Mouse (Mus musculus): ENCODE data around the gene A630095N17Rik. TPM values are rescaled to one million over a fixed set of nuclear protein-coding genes. Genes with fewer than 3 reads are reported as not detected.

Gene A630095N17Rik
- polyA plus RNA-seq, 1 experiment from 2014 or later, result not detected

DNA sequence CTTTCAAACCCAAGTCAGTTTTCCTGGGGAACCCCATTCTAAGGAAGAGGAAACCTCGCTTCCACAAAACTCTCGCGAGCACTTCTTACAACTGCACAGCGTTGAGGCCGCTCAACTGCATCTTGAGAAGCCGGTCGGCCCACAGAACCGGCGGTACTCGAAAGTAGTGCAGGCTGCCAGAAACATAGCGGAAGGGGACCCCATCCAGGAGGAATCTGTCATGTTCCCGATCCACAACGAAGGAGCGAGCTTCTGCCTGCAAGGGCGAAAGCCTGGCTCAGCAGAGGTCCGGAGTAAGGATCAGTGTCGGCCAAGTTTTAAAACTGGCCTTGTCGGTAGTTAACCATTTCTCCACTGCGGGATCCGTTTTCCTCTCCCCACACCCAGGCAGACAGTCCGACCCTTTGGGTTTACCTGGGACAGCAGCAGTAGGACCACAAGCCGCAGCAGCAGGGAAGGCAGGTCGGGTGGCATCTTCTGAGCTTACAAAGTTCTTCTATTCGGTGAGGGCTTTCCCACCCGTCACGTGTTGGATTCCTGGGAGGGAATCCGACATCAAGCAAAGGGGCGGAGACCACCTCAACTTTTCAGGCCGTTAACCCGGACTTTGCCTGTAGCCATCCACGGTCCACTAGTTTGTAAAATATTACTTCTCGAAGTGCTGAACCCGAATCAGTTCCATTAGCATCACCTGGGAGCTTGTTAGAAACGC, 22.8 kb downstream of the A630095N17Rik start:
- H3K9ac ChIP-seq, result peak overlapping the region; percentile 60
- H3K27ac ChIP-seq (replicated peaks), result no peak overlapping the region
- peaks cover 45% of the 10 kb centered on the region for H3K4me1 ChIP-seq (replicated peaks)
- H3K4me2 ChIP-seq, result peak overlapping the region; percentile 96
- peaks cover 12% of the 10 kb centered on the region for H3K27me3 ChIP-seq
- peaks cover 23% of the 10 kb centered on the region for H3K36me3 ChIP-seq
- peak overlapping the region; percentile 93 for H3K4me3 ChIP-seq
- WGBS, result 14% methylated on average over 34 of the region's 34 CpGs
- no peaks in the 10 kb centered on the region for H3K9me3 ChIP-seq
- ATAC-seq (ENCODE audit: low read depth), result no peak

DNA sequence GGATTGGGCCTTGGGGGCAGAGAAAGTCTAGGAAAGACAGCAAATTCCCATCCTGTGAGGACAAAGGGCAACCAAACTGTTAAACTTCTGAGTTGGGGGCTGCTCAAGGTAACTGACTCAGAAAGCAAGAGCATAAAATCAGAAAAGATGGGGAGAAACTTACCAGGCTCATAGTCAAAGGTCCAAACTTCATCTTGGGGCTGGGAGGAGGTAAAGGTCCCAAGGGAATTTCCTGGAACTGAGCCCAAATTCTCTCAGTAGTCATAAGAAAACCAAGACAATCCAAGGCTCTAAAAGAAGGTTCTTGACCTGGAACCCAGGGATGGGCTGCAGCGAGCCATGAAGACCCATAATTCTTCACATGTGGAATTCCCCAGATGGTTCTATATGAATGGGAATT, 30.7 kb downstream of the A630095N17Rik start:
- 94% methylated on average over 1 of the region's 1 CpGs for WGBS
- Histone ChIP-seq H3K4me3 (no peak overlapping the region), H3K36me3 (peaks cover 46% of the 10 kb centered on the region)

DNA sequence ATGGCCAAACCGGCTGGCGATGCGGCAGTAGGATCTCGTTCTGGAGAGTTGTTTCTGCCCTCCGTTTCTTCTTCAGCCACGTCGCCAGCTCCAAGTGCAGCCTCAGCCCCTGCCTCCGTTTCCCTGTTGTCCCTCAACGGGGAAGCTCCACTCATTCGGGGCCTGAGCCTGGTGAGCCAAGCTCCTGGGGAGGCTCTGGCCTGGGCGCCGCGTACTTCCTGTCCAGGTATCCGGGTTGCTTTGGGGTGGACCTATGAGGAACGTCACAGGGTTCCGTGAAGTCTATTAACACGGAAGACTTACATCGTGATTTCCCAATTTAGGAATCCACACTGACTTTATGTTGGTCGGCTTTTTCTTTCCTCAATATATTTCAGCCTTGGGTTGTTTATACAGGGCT, 39.5 kb downstream of the A630095N17Rik start:
- Histone ChIP-seq H3K36me3 (peaks cover 51% of the 10 kb centered on the region), H3K4me1 (replicated peaks) (peaks cover 33% of the 10 kb centered on the region), H3K4me3 (peak overlapping the region; percentile 67), H3K27me3 (no peaks in the 10 kb centered on the region), H3K9ac (peak overlapping the region; percentile 81), H3K27ac (replicated peaks) (peak overlapping the region; percentile 89), H3K9me3 (no peaks in the 10 kb centered on the region), H3K4me2 (peak overlapping the region; percentile 99)
- peak; percentile 32 for ATAC-seq (ENCODE audit: low read depth)
- under 1% methylated on average over 19 of the region's 19 CpGs for WGBS

More for the DNA sequence above, 30.7 kb downstream of the A630095N17Rik start:
- Histone ChIP-seq H3K9me3 (no peaks in the 10 kb centered on the region), H3K27ac (replicated peaks) (no peak overlapping the region), H3K4me2 (no peak overlapping the region), H3K9ac (no peak overlapping the region), H3K27me3 (no peaks in the 10 kb centered on the region), H3K4me1 (replicated peaks) (no peaks in the 10 kb centered on the region)
- ATAC-seq (ENCODE audit: low read depth), result no peak

DNA sequence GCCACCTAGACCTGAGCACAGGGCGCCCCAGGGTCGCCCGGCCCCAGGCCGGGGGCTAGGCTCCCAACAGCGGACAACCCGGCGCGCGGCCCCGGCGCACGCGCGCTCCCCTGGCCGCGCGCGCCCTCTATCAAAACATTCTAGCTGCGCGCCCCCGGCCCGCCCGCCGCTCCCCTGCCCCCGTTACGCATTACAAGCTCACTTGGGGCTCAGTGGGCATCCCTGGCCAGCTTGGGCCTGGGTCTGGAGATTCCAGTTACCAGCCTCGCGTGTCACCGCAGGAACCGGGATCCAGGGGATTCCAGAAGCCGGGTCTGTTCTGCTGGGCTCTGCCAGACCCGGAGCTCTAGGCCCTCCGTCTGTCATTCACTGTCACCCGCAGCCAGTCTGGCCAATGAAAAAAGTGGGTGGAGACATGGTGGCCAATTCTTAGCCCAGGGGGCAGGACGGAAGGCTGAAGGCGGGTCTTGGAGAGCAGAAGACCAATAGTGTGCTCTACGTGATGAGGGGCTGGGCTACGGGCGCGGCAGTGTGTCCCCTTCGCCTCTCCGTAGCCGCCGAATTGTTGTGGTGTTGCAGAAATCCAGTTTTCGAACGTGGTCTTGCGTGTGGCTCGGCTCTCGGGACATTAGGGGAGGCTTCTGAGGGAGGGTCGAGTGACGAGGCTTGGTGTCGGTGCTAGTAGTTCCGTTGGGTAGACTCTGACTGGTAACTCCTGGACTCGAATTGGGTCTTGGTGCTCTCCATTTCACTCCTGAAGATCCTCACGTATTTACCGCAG, 40.1 kb downstream of the A630095N17Rik start, which contains the start of the genes Ankzf1 and Atg9a:
Gene Ankzf1, plus strand, starts transcription at position 530 of the 781 bp plus-strand sequence.
Gene Atg9a, minus strand, starts transcription at position 575 of the 781 bp plus-strand sequence.
- WGBS, result 0% methylated on average over 56 of the region's 56 CpGs
- peak within 1 kb of the TSS; percentile 99 for H3K4me2 ChIP-seq
- H3K27ac ChIP-seq (replicated peaks), result peak within 1 kb of the TSS; percentile 97
- H3K4me1 ChIP-seq (replicated peaks), result peaks cover 33% of the 10 kb centered on the region
- peak within 1 kb of the TSS; percentile 81 for H3K9ac ChIP-seq
- ATAC-seq (ENCODE audit: low read depth), result peak; percentile 99
- H3K9me3 ChIP-seq, result no peaks in the 10 kb centered on the region
- H3K36me3 ChIP-seq, result peaks cover 51% of the 10 kb centered on the region
- peak within 1 kb of the TSS; percentile 67 for H3K4me3 ChIP-seq
- H3K27me3 ChIP-seq, result no peaks in the 10 kb centered on the region

DNA sequence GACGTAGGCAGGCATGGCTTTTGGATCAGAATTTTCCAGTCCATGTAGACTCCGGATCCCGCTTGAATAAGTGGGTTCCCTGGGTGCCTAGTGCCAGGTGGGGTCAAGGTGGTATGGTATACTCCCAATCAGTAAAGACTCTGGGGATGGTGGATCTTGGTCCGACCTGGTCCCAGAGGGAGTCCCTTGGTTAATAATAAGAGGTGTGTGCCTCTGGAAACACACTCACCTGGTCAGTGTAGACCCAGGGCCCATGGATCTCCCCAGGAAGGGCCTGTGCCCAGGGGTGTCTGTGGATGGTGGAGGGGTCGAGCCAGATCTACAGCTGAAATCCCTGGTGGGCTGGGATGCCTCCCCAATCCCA, 40.7 kb downstream of the A630095N17Rik start:
- Histone ChIP-seq H3K4me2 (peak overlapping the region; percentile 78), H3K9me3 (no peaks in the 10 kb centered on the region), H3K27me3 (no peaks in the 10 kb centered on the region), H3K9ac (peak overlapping the region; percentile 81), H3K4me1 (replicated peaks) (peaks cover 33% of the 10 kb centered on the region), H3K4me3 (peak overlapping the region; percentile 67), H3K36me3 (peaks cover 51% of the 10 kb centered on the region), H3K27ac (replicated peaks) (peak overlapping the region; percentile 97)
- WGBS, result 44% methylated on average over 5 of the region's 5 CpGs
- no peak for ATAC-seq (ENCODE audit: low read depth)

DNA sequence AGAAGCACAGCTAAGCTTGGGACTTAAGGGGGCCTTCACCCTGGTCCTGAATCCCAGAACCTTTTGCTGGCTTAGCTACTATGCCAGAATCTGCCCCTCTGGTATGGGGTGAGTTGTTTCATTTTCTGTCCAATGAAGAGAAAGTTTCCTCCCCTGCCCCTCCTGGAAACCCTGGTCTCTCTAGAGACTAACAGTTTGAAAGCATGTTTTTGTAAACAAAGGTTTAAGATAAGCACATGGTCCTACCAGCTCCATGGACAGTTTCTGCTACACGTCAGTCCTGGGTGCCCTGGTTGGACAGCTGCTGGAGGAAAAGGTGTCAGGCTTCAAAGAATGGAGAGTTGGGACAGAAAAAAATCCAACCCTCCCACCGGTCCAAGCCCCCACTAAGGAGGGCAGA, 41.3 kb downstream of the A630095N17Rik start:
- Histone ChIP-seq H3K9me3 (no peaks in the 10 kb centered on the region), H3K36me3 (peaks cover 51% of the 10 kb centered on the region), H3K4me1 (replicated peaks) (peaks cover 33% of the 10 kb centered on the region), H3K27ac (replicated peaks) (no peak overlapping the region), H3K4me3 (no peak overlapping the region; the same call in 1 of the 2 replicates), H3K9ac (peak overlapping the region; percentile 81), H3K4me2 (peak overlapping the region; percentile 78), H3K27me3 (no peaks in the 10 kb centered on the region)
- no peak for ATAC-seq (ENCODE audit: low read depth)
- WGBS, result 81% methylated on average over 2 of the region's 2 CpGs

DNA sequence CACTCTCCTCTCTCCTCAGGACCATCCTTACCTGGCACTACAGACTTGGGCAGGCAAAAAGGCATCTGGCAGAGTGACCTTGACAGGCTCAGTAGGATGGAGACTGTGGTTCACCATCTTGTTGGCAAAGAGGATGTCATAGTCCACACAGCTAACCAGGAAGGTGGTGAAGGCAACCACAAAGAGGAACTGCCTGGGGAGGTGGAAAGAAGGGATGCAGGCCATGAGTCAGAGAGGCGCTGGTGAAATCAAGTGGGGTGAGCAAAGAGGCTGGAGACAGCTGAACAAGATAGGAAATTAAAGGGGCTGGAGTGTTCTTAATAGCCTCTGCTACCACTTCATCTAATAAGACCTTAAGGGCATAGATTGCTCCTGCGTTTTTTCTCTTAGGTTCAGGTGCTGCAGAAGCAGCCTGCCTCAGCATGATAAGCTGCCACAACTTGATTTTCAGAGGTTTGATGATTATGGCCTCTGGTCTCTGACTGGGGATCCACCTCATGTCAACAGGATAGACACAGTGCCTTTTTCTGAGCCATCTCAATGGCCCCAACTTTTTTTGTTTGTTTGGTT, 43.9 kb downstream of the A630095N17Rik start:
- peaks cover 69% of the 10 kb centered on the region for H3K36me3 ChIP-seq
- whole genome bisulfite sequencing, result 95% methylated on average over 2 of the region's 2 CpGs

DNA sequence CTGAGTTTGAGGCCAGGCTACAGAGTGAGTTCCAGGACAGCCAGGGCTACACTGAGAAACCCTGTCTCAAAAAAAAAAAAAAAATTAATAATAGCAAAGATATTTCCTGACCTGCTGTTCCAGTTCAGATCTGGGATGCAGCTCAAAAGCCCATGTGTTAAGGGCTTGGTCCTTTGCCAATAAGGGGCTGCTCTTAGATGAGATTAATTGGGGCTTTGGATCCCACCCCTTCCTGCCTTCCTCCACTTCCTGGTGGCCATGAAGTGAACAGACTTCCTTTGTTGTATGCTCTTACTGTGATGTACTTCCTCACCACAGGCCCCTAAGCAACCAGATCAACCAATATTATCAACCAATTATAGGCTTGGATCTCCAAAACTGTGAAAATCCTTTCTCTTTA, 44.8 kb downstream of the A630095N17Rik start:
- H3K4me1 ChIP-seq (replicated peaks), result peaks cover 20% of the 10 kb centered on the region
- no peak for ATAC-seq (ENCODE audit: low read depth)
- H3K4me2 ChIP-seq, result no peak overlapping the region
- no peak overlapping the region for H3K4me3 ChIP-seq
- peaks cover 78% of the 10 kb centered on the region for H3K36me3 ChIP-seq
- H3K27ac ChIP-seq (replicated peaks), result no peak overlapping the region
- no peaks in the 10 kb centered on the region for H3K27me3 ChIP-seq
- H3K9ac ChIP-seq, result no peak overlapping the region
- no peaks in the 10 kb centered on the region for H3K9me3 ChIP-seq

More for the DNA sequence above, 43.9 kb downstream of the A630095N17Rik start:
- Histone ChIP-seq H3K27ac (replicated peaks) (no peak overlapping the region), H3K9me3 (no peaks in the 10 kb centered on the region), H3K9ac (no peak overlapping the region), H3K4me3 (no peak overlapping the region), H3K4me1 (replicated peaks) (peaks cover 26% of the 10 kb centered on the region), H3K4me2 (no peak overlapping the region), H3K27me3 (no peaks in the 10 kb centered on the region)
- no peak for ATAC-seq (ENCODE audit: low read depth)

DNA sequence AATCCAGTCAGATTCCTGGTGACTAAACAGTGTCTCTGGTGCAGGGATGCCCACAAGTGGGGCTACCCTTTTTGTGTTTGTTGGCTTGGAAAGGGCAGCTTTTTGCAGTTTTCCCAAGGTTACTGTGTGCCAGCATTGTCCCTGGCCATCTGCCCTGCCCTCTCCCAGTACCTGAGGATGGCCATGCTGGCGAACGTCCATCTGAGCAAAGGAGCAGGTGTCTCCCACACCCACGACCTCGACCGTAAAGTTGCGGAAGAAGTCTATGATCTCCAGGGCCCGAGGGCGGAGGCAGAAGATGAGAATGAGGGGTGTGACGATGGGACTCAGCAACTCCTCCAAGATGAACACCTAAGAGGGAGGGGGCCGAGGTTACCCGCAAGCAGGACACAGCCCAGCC, 46.4 kb downstream of the A630095N17Rik start:
- H3K4me3 ChIP-seq, result no peak overlapping the region
- 89% methylated on average over 11 of the region's 11 CpGs for WGBS

DNA sequence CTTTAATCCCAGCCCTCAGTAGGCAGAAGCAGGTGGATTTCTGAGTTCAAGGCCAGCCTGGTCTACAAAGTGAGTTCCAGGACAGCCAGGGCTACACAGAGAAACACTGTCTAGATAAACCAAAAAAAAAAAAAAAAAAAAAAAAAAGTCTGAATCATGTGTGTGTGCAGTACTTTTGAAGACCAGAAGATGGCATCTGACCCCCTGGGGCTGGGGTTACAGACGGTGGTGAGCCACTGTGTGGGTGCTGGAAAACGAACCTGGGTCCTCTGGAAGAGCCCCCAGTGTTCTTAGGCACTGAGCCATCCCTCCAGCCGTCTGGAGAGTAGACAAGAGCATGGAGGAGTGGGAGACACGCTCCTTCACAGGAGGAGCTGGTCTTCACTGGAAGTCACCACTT, 49.7 kb downstream of the A630095N17Rik start:
- Histone ChIP-seq H3K27ac (replicated peaks) (no peak overlapping the region), H3K9me3 (no peaks in the 10 kb centered on the region), H3K4me3 (no peak overlapping the region), H3K9ac (no peak overlapping the region), H3K27me3 (no peaks in the 10 kb centered on the region), H3K36me3 (peaks cover 70% of the 10 kb centered on the region), H3K4me2 (no peak overlapping the region), H3K4me1 (replicated peaks) (peaks cover 30% of the 10 kb centered on the region)
- ATAC-seq (ENCODE audit: low read depth), result no peak
- 72% methylated on average over 4 of the region's 4 CpGs for WGBS

More for the DNA sequence above, 46.4 kb downstream of the A630095N17Rik start:
- no peak overlapping the region for H3K27ac ChIP-seq (replicated peaks)
- no peak for ATAC-seq (ENCODE audit: low read depth)
- no peaks in the 10 kb centered on the region for H3K27me3 ChIP-seq
- peaks cover 91% of the 10 kb centered on the region for H3K36me3 ChIP-seq
- H3K4me1 ChIP-seq (replicated peaks), result peaks cover 16% of the 10 kb centered on the region
- no peaks in the 10 kb centered on the region for H3K9me3 ChIP-seq
- H3K4me2 ChIP-seq, result no peak overlapping the region
- 0 out of 2 replicates have a peak overlapping the region, but pooled peaks have one; percentile 5 for H3K9ac ChIP-seq

DNA sequence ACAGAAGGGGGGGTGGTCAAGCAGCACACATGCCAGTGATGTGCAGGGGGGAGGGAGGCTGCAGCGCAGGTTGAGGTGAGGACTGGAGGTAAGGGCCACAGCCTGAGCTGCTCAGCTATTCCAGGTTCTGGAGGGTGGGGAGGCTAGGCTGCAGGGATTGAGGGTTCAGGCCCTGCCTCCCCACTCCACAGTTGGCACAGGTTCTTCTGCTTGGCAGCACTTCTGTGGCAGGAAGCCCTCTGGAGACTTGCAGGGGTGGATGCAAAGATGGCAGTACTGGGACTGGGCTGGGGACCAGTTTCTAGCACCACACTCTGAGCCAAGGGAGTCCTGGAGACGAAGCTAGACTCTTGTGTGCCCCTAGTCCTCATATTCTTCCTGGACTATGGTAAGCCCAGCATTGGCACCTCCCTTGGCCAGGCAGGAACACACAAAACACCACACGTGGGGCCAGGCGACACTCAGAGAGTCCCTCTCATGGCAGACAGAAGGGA, 50.5 kb downstream of the A630095N17Rik start:
- 93% methylated on average over 4 of the region's 4 CpGs for WGBS
- no peak overlapping the region for H3K4me2 ChIP-seq
- peaks cover 70% of the 10 kb centered on the region for H3K36me3 ChIP-seq
- H3K27ac ChIP-seq (replicated peaks), result no peak overlapping the region
- no peak overlapping the region for H3K4me3 ChIP-seq
- ATAC-seq (ENCODE audit: low read depth), result no peak
- H3K9me3 ChIP-seq, result no peaks in the 10 kb centered on the region
- H3K4me1 ChIP-seq (replicated peaks), result peaks cover 30% of the 10 kb centered on the region
- H3K27me3 ChIP-seq, result no peaks in the 10 kb centered on the region
- no peak overlapping the region for H3K9ac ChIP-seq

DNA sequence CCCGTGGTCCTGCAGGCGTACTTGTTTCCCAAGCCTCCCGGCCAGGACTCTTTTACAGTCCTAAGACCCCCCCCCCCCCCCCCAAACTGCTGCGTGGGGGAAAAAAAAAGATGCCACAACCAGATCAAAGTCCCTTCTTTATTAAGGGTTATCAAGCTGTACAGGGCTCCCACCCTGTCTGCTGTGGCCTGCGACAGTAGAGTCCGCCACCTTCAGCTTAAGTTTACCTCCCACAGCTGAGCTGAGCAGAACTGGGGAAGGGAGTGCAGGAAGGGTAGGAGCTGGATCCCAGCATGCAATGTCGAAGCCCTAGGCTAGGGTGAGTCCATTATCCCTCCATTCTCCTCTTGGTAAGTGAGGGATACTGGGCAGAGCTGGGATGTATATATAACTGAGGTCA, 51.2 kb downstream of the A630095N17Rik start:
- H3K27ac ChIP-seq (replicated peaks), result no peak overlapping the region
- H3K9ac ChIP-seq, result peak overlapping the region; percentile 77; the same call in 1 of the 2 replicates
- H3K4me3 ChIP-seq, result peak overlapping the region; percentile 58
- no peaks in the 10 kb centered on the region for H3K27me3 ChIP-seq
- peak overlapping the region; percentile 100 for H3K4me2 ChIP-seq
- peak; percentile 21; the same call in 1 of the 2 replicates for ATAC-seq (ENCODE audit: low read depth)
- H3K4me1 ChIP-seq (replicated peaks), result peaks cover 30% of the 10 kb centered on the region
- peaks cover 70% of the 10 kb centered on the region for H3K36me3 ChIP-seq
- no peaks in the 10 kb centered on the region for H3K9me3 ChIP-seq
- WGBS, result 32% methylated on average over 7 of the region's 7 CpGs
